In genomic region chr2:74726551-74726950, GRCm38 (mm10) we compare ENCODE assay signal across 9 mouse cellular contexts. TPM values are rescaled to one million over a fixed set of nuclear protein-coding genes. Genes with fewer than 3 reads are reported as not detected.
DNase-seq lines count a peak whose midpoint lies in the region; ATAC-seq lines count a peak whose summit lies in the region.
"Had no signal": no experiment of that assay in that cellular context is flagged by ENCODE, and none has a peak within 500 bp of the region (broad histone marks: within the 10 kb centered on the region; RNA-seq: fewer than 3 reads in every experiment).

Gm28230 (plus strand) TSS chr2:74726728.

- no peak for DNase-seq in heart, postnatal 25 days (ENCODE audit: low spot score)
- no peak for DNase-seq in gonadal fat pad, adult 2 months (ENCODE audit: low read depth)
- DNase-seq in kidney, postnatal 4 days = peak; percentile 24 to 25
- DNase-seq in right cerebral cortex, postnatal 25 days = no peak
- DNase-seq in spleen, postnatal 4 days (ENCODE audit: low spot score in 2 of 2) = no peak
- no peak for DNase-seq in right cerebral cortex, postnatal 14 days

- intact Hi-C loops in heart, postnatal 25 days (cut with DNase I) = no loop called here

- peak within 1 kb of the TSS; percentile 19 to 20; a peak in 3 of 4 replicates for H3K4me3 ChIP-seq in heart, embryonic 14.5 days (ENCODE audit: control insufficient read depth in 1 of 2, insufficient read depth in 1 of 2, low read depth in 1 of 2, low read length in 2 of 2)
- peak within 1 kb of the TSS; percentile 34 for H3K4me3 ChIP-seq in neural tube, embryonic 14.5 days (ENCODE audit: low read depth, low read length)

- H3K4me2 ChIP-seq in heart, embryonic 14.5 days (ENCODE audit: low read length) = peak within 1 kb of the TSS; percentile 55
- peak within 1 kb of the TSS; percentile 68 for H3K4me2 ChIP-seq in neural tube, embryonic 14.5 days (ENCODE audit: low read depth, low read length)

- H3K27ac ChIP-seq in heart, embryonic 14.5 days (replicated peaks in 1 of 2; ENCODE audit: control insufficient read depth in 1 of 2, insufficient read depth in 1 of 2, low read depth in 2 of 2, low read length in 2 of 2) = no peak within 1 kb of the TSS
- H3K27ac ChIP-seq in neural tube, embryonic 14.5 days (ENCODE audit: low read depth, low read length) = peak within 1 kb of the TSS; percentile 83

- H3K36me3 ChIP-seq in heart, embryonic 14.5 days (ENCODE audit: control insufficient read depth, insufficient read depth, low read length) = no peaks in the 10 kb centered on the region
- peaks cover 17% of the 10 kb centered on the region for H3K36me3 ChIP-seq in neural tube, embryonic 14.5 days (ENCODE audit: control insufficient read depth, insufficient read depth, low read length)

- WGBS in heart, embryonic 14.5 days = 9% methylated on average over 5 of the region's 5 CpGs
- 9% methylated on average over 5 of the region's 5 CpGs for WGBS in neural tube, embryonic 14.5 days

- H3K27me3 ChIP-seq in heart, embryonic 14.5 days (ENCODE audit: control insufficient read depth, insufficient read depth, low read length) = peaks cover 99% of the 10 kb centered on the region
- no peaks in the 10 kb centered on the region for H3K27me3 ChIP-seq in neural tube, embryonic 14.5 days (ENCODE audit: control insufficient read depth, insufficient read depth, low read length)
- H3K27me3 ChIP-seq: Patski had no signal

- H3K9me3 ChIP-seq in heart, embryonic 14.5 days (ENCODE audit: control insufficient read depth, low read length) = no peaks in the 10 kb centered on the region
- H3K9me3 ChIP-seq in neural tube, embryonic 14.5 days (ENCODE audit: control insufficient read depth, low read length) = no peaks in the 10 kb centered on the region

- H3K4me1 ChIP-seq in heart, embryonic 14.5 days (ENCODE audit: control insufficient read depth in 2 of 2, insufficient read depth in 2 of 2, low read length in 2 of 2) = peaks cover 0 to 4% of the 10 kb centered on the region in 2 experiments; a peak in 1 of 4 replicates
- peaks cover 87% of the 10 kb centered on the region for H3K4me1 ChIP-seq in neural tube, embryonic 14.5 days (ENCODE audit: control insufficient read depth, insufficient read depth, low read length)

- no peak within 1 kb of the TSS for H3K9ac ChIP-seq in heart, embryonic 14.5 days (ENCODE audit: low read length)
- H3K9ac ChIP-seq in neural tube, embryonic 14.5 days (replicated peaks; ENCODE audit: low read depth, low read length) = peak within 1 kb of the TSS; percentile 46

- no peak for ATAC-seq in heart, embryonic 14.5 days (ENCODE audit: insufficient number of reproducible peaks, insufficient read depth, low FRiP score, low read depth)
- ATAC-seq in neural tube, embryonic 14.5 days (ENCODE audit: low read depth) = no peak
- ATAC-seq: Patski had no signal

RNA-seq across cellular contexts. Expression of gene Gm28230, which starts in this region (rescaled TPM):
- polyA plus RNA-seq in heart, embryonic 14.5 days (2014; fragmentation: Nextera tagmentation; extraction: Ambion mirVana) = 0.05 TPM in 1 of 2 replicates, not detected in the other
- not detected for total RNA-seq in heart, postnatal 25 days (2021)
- 16.4 and 21.3 TPM in 2 replicates for polyA plus RNA-seq in gonadal fat pad, adult 2 months (2012; rRNA removed)
- polyA plus RNA-seq in neural tube, embryonic 14.5 days (2014; fragmentation: Nextera tagmentation; extraction: Ambion mirVana) = 1.4 and 2.5 TPM in 2 replicates

Comparison
In these comparisons a context has a peak if more than half of its experiments do, and no peak if none do; other contexts are left out.
1. DNase-seq: peak in kidney, postnatal 4 days (2 of 2); none in heart, postnatal 25 days (single experiment), gonadal fat pad, adult 2 months (single experiment), right cerebral cortex, postnatal 25 days (single experiment), spleen, postnatal 4 days (0 of 2) and right cerebral cortex, postnatal 14 days (single experiment).